Mouse (Mus musculus) spleen, postnatal 36 days (tissue): ENCODE measurements around the gene Phactr1.

Experiments
- DNase-seq, 2 experiments: peaks; one replicate each; pipeline ENCODE4 v3.0.0; 2022; ENCODE audit warnings: low spot score in 2 of 2, mixed read lengths in 1 of 2

The Phactr1 gene

DNA sequence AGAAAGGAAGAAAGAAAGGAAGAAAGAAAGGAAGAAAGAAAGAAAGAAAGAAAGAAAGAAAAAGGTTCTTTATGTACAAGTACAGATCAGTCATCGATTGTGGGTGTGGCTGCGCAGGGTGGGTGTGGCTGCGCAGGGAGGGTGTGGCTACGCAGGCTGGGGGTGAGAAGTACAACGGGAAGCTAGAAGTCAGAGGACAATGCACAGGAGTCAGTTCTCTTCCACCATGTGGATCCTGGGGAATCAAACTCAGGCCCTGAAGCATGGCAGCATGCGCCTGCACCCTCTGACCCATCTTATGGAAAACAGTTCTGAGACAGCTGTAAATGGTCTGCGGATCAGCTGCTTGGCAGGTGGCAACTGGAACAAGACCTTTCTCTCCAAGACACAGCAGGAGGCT is 500.7 kb downstream of the Phactr1 start:
- no peak for DNase-seq

DNA sequence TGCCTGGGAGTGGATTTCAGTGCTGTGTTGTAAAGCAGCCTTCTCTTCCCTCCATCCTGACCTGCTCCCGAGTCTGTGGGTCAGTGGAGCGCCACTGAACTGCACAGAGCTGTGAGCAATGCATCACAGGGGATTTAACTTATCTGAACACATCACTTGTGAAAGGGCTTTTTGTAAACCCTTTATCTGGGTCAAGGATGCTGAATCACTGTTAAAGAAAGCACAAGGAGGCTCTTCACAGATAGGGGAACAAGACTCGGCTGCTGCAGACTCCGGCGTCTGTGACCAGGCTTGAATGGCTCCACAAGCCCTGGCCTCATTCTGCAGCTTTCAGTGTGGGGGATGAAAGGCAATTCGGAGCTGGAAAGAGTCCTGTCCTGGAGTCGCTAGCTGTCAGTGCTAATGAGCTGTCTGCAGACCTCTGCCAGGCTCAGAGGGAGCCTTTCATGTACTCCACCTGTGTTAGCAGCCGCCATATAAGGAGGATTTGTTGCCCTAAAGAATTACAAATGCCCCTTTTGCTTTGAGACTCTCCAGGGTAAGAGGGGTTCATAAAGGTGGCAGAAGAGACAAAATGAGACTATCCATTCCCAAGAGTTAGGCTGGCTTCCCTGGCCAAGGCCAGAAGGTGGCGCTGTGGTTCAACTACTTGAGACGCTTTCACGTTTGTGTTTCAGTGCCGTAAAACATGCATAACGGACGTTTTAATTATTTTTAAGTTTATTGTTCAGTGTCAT is 502.2 kb downstream of the Phactr1 start:
- DNase-seq: peak; percentile 57 to 74

DNA sequence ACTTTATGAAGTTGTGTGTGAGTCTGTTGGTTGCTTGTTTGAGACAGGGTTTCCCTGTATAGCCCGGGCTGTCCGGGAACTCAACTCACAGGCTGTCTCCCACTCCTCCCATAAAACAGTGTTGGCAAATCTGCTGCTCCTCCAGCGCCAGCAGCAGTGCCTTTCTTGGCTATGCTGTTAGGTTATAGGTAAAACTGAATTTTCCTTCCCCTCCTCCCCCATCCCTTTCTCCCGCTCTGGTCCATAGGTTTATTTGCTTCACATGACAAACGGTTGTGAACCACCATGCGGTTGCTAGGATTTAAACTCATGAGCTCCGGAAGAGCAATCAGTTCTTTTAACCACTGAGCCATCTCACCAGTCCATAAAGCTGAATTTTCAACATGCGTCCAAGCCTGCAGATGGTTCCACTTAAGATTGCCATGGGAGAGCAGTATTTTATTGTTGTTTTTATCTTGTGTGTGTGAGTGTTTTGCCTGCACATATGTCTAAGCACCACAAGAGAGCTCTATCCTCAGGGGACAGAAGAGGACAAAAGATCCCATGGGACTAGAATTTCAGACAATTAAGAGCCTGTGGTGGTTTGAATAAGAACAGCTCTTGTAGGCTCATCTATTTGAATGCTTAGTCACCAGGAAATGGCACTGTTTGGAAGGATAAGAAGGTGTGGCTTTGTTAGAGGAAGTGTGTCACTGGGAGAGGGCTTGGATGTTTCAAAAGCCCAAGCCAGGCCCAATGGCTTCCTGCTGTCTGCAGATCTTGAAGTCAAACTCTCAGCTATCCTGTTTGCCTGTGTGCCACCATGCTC is 503.0 kb downstream of the Phactr1 start:
- no peak for DNase-seq

DNA sequence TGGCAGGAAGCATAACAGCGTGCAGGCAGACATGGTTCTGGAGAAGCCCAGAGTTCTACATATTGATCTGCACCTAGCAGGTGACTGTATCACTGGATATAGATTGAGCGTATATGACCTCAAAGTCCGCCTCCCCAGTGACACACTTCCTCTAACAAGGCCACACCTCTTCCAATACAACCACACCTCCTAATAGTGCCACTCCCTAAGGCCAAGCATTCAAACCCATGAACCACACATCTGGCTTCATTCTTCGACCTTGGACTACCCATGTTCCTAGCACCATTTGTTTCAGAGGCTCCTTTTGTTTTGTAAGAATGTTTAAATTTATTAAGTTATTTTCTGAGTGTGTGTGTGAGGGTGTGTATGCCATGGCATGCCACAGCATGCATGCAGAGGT is 507.3 kb downstream of the Phactr1 start:
- no peak for DNase-seq
